Mouse (Mus musculus) megakaryocyte-erythroid progenitor cell, adult 5-6 weeks (primary cell): Measurements from ENCODE around the gene Grn. TPM values are rescaled to one million over a fixed set of nuclear protein-coding genes. Genes with fewer than 3 reads are reported as not detected.
"Not testable (repeated sequence)": the region's sequence is repeated elsewhere in the genome, so short reads cannot be mapped to it uniquely, and the experiment has no call there.

Source experiments
- ATAC-seq: replicated peaks from 2 replicates; pipeline ENCODE4 v1.8.0; 2016; ENCODE audit warnings: mild to moderate bottlenecking, inconsistent platforms; ENCODE audit not compliant: severe bottlenecking, poor library complexity, low FRiP score, low TSS enrichment
- total RNA-seq, 2 experiments: library from RNA; stranded (forward) in 1 of 2; stranded (reverse) in 1 of 2; fragments of 200-1000, 215-1000 nt in 1 of 2; fragments of >200 nt in 1 of 2; fragmentation: Nextera tagmentation in 1 of 2; gene quantifications; 2 replicates each; pipeline ENCODE4 v1.2.3; 2014 to 2017

Gene Grn
- total RNA-seq, 2 experiments from 2014 or later: 14.2 to 16.1 TPM

- ATAC-seq: no peak
Observed at GRCm38 (mm10) chr11:102399610-102400072, 30.5 kb upstream of the Grn start.

GRCm38 (mm10) chr11:102400513-102401084, 29.5 kb upstream of the Grn start:
- no peak for ATAC-seq

GRCm38 (mm10) chr11:102401898-102402500, 28.1 kb upstream of the Grn start:
- no peak for ATAC-seq

GRCm38 (mm10) chr11:102403657-102404056, 26.5 kb upstream of the Grn start:
- no peak for ATAC-seq

GRCm38 (mm10) chr11:102404161-102405010, 25.7 kb upstream of the Grn start:
- ATAC-seq: no peak

- ATAC-seq: no peak
Observed at GRCm38 (mm10) chr11:102405544-102406285, 24.4 kb upstream of the Grn start.

- ATAC-seq: no peak
Observed at GRCm38 (mm10) chr11:102406401-102406800, 23.7 kb upstream of the Grn start.

- peak; percentile 20 for ATAC-seq
Observed at GRCm38 (mm10) chr11:102406900-102407833, 22.9 kb upstream of the Grn start.

GRCm38 (mm10) chr11:102407834-102408215, 22.3 kb upstream of the Grn start, which contains the start of gene Slc25a39:
TSS of gene Slc25a39 (minus strand) at chr11:102407946.
- ATAC-seq: peak; percentile 26

- ATAC-seq: peak; percentile 88
Observed at GRCm38 (mm10) chr11:102408344-102408876, 21.7 kb upstream of the Grn start.

- no peak for ATAC-seq
Observed at GRCm38 (mm10) chr11:102408888-102409794, 21.0 kb upstream of the Grn start.

GRCm38 (mm10) chr11:102409795-102410330, 20.3 kb upstream of the Grn start:
- ATAC-seq: no peak

- not testable (repeated sequence) for ATAC-seq
Observed at GRCm38 (mm10) chr11:102410345-102410744, 19.8 kb upstream of the Grn start.

- ATAC-seq: no peak
Observed at GRCm38 (mm10) chr11:102411061-102411460, 19.1 kb upstream of the Grn start.

- ATAC-seq: peak; percentile 21; the same call in 1 of the 2 replicates
Observed at GRCm38 (mm10) chr11:102411704-102412103, 18.4 kb upstream of the Grn start.

- ATAC-seq: no peak
Observed at GRCm38 (mm10) chr11:102413059-102413458, 17.1 kb upstream of the Grn start.
